Mouse (Mus musculus) neutrophil, adult 5-6 weeks (primary cell): Measurements from ENCODE around the gene Fhod1. TPM values are rescaled to one million over a fixed set of nuclear protein-coding genes. Genes with fewer than 3 reads are reported as not detected.
A peak's percentile ranks its signal among the peaks of the same experiment; 100 is the strongest.

ENCODE experiments used
- ATAC-seq: fragments of 151-379, 151-347 bp; 2 replicates; pipeline ENCODE4 v1.8.0; 2017; ENCODE audit warnings: mild to moderate bottlenecking, moderate TSS enrichment; ENCODE audit not compliant: insufficient number of reproducible peaks, poor library complexity, low FRiP score, severe bottlenecking; ENCODE audit errors: extremely low read depth
- total RNA-seq: library from RNA; stranded (forward); fragments of 200-1000 nt; gene quantifications from 2 replicates; pipeline ENCODE4 v1.2.3, GENCODE M21; 2017

The Fhod1 gene
- total RNA-seq, 1 experiment from 2014 or later = 21.8 TPM

GRCm38 (mm10) chr8:105326968-105327367 lies 20.8 kb downstream of the Fhod1 start:
- ATAC-seq = no peak

GRCm38 (mm10) chr8:105326141-105326672 lies 21.5 kb downstream of the Fhod1 start, which contains the start of the genes Lrrc29 and Tmem208:
TSS of gene Lrrc29 (minus strand) at chr8:105326278.
TSS of gene Tmem208 (plus strand) at chr8:105326354.
- peak; percentile 95 for ATAC-seq

- ATAC-seq = no peak
These were observed 22.1 kb downstream of the Fhod1 start for GRCm38 (mm10) chr8:105325641-105326093.

- no peak for ATAC-seq
These were observed 24.6 kb downstream of the Fhod1 start for GRCm38 (mm10) chr8:105323183-105323582.

- ATAC-seq = no peak
These were observed 29.0 kb downstream of the Fhod1 start for GRCm38 (mm10) chr8:105318662-105319190.

- no peak for ATAC-seq
These were observed 29.8 kb downstream of the Fhod1 start for GRCm38 (mm10) chr8:105317941-105318340.

GRCm38 (mm10) chr8:105315073-105315769 lies 32.5 kb downstream of the Fhod1 start:
- ATAC-seq = no peak

- ATAC-seq = no peak
These were observed 33.9 kb downstream of the Fhod1 start for GRCm38 (mm10) chr8:105313622-105314402.

GRCm38 (mm10) chr8:105312891-105313481 lies 34.8 kb downstream of the Fhod1 start:
- no peak for ATAC-seq

GRCm38 (mm10) chr8:105311718-105312117 lies 36.0 kb downstream of the Fhod1 start:
- ATAC-seq = no peak

- ATAC-seq = no peak
These were observed 37.6 kb downstream of the Fhod1 start for GRCm38 (mm10) chr8:105310118-105310517.

GRCm38 (mm10) chr8:105309142-105309847 lies 38.5 kb downstream of the Fhod1 start:
- no peak for ATAC-seq

- ATAC-seq = no peak
These were observed 39.3 kb downstream of the Fhod1 start for GRCm38 (mm10) chr8:105308428-105308827.

GRCm38 (mm10) chr8:105307670-105308069 lies 40.1 kb downstream of the Fhod1 start:
- no peak for ATAC-seq

- no peak for ATAC-seq
These were observed 41.5 kb downstream of the Fhod1 start for GRCm38 (mm10) chr8:105306146-105306691.

GRCm38 (mm10) chr8:105305211-105306145 lies 42.3 kb downstream of the Fhod1 start, which contains the start of gene Elmo3:
TSS of gene Elmo3 (plus strand) at chr8:105305601.
- ATAC-seq = no peak
